ENCODE assay signal across 12 mouse cellular contexts in the genomic region with DNA sequence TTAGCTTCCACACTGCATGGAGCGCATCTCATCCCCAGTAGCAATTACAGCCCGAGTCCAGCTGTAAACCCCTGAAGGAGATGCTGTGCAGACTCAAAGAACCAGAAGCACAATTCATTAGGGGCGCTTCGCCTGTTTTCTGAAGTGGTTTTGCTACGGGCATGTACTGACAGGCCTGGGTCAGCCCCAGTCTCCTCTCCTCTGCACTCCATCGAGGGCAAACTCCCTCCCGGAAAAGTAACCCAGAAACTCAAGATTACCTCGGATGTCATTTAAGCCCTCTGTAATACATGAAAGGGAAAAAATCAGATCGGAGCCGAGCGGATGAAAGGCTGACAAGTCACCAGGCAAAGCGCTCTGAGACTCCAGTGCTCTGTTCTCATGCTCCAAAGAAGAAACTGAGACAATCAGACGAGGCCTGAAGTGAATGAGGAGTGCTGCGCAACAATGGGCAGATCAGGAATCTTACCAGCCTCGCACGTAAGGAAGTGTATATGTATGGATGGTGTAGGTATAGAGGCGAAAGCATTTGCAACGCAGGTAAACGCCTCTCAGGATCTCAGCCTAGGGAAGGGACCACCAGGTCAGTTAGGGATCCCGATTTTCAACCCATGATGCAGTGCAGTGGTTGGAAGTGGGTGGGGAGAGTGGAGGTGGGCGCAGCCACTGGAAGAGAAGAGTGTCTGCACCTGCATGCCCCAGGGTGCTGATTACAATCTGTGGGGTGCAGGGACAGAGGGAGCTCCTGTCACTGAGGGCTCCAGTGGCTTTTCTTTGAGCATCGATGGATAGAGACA.
DNase-seq lines count a peak whose midpoint lies in the region; ATAC-seq and TF ChIP-seq lines count a peak whose summit lies in the region.
"Had no signal": no experiment of that assay in that cellular context is flagged by ENCODE, and none has a peak within 500 bp of the region (broad histone marks: within the 10 kb centered on the region; RNA-seq: fewer than 3 reads in every experiment).

No protein-coding gene starts in this region.

- H3K9ac ChIP-seq in forebrain, embryonic 14.5 days (ENCODE audit: low read length), result peak overlapping the region; percentile 47; the same call in 1 of the 2 replicates
- no peak overlapping the region for H3K9ac ChIP-seq in limb, embryonic 15.5 days
- no peak overlapping the region for H3K9ac ChIP-seq in stomach, postnatal 0 days (ENCODE audit: low read length)
- H3K9ac ChIP-seq: liver, embryonic 15.5 days had no signal

- WGBS in forebrain, embryonic 14.5 days, result 23% methylated on average over 22 of the region's 22 CpGs
- 41% methylated on average over 22 of the region's 22 CpGs for WGBS in limb, embryonic 15.5 days
- 56% methylated on average over 22 of the region's 22 CpGs for WGBS in stomach, postnatal 0 days

- H3K9me3 ChIP-seq in forebrain, embryonic 14.5 days (replicated peaks; ENCODE audit: control insufficient read depth, low read length), result no peaks in the 10 kb centered on the region
- H3K9me3 ChIP-seq in limb, embryonic 15.5 days, result no peaks in the 10 kb centered on the region
- H3K9me3 ChIP-seq in stomach, postnatal 0 days (ENCODE audit: control insufficient read depth, low read length), result no peaks in the 10 kb centered on the region
- H3K9me3 ChIP-seq: liver, embryonic 15.5 days had no signal

- no peaks in the 10 kb centered on the region for H3K36me3 ChIP-seq in forebrain, embryonic 14.5 days (ENCODE audit: control insufficient read depth, insufficient read depth, low read length)
- no peaks in the 10 kb centered on the region for H3K36me3 ChIP-seq in limb, embryonic 15.5 days
- H3K36me3 ChIP-seq in stomach, postnatal 0 days (ENCODE audit: control insufficient read depth, insufficient read depth, low read length), result no peaks in the 10 kb centered on the region
- H3K36me3 ChIP-seq: liver, embryonic 15.5 days had no signal

- no peak overlapping the region for H3K4me3 ChIP-seq in forebrain, embryonic 14.5 days (ENCODE audit: low read depth, low read length)
- no peak overlapping the region for H3K4me3 ChIP-seq in limb, embryonic 15.5 days
- H3K4me3 ChIP-seq in stomach, postnatal 0 days (ENCODE audit: low read depth, low read length), result no peak overlapping the region
- H3K4me3 ChIP-seq: liver, embryonic 15.5 days had no signal

- intact Hi-C loops in left cerebral cortex, postnatal 36 days (cut with DNase I), result no loop called here
- intact Hi-C loops in left cerebral cortex, postnatal 10 days (cut with DNase I), result no loop called here

- H3K27me3 ChIP-seq in forebrain, embryonic 14.5 days (replicated peaks; ENCODE audit: control insufficient read depth, insufficient read depth, low read length), result no peaks in the 10 kb centered on the region; the same call in 1 of the 2 replicates
- H3K27me3 ChIP-seq in limb, embryonic 15.5 days, result no peaks in the 10 kb centered on the region
- no peaks in the 10 kb centered on the region for H3K27me3 ChIP-seq in stomach, postnatal 0 days (ENCODE audit: control insufficient read depth, insufficient read depth, low read length)
- H3K27me3 ChIP-seq: liver, embryonic 15.5 days had no signal

- peak overlapping the region; percentile 44; the same call in 1 of the 2 replicates for H3K27ac ChIP-seq in forebrain, embryonic 14.5 days (ENCODE audit: low read depth, low read length)
- no peak overlapping the region for H3K27ac ChIP-seq in limb, embryonic 15.5 days
- no peak overlapping the region for H3K27ac ChIP-seq in stomach, postnatal 0 days (replicated peaks)
- H3K27ac ChIP-seq: liver, embryonic 15.5 days had no signal

- 0 out of 2 replicates have a peak, but pooled peaks have one; percentile 2 for ATAC-seq in forebrain, embryonic 14.5 days
- no peak for ATAC-seq in limb, embryonic 15.5 days (ENCODE audit: insufficient number of reproducible peaks, low FRiP score, low TSS enrichment, low read depth)
- no peak for ATAC-seq in stomach, postnatal 0 days (ENCODE audit: low FRiP score, low TSS enrichment)

- no peak for TF ChIP-seq EP300 in stomach, postnatal 0 days (optimal IDR thresholded peaks at IDR 0.05)

- H3K4me1 ChIP-seq in forebrain, embryonic 14.5 days (ENCODE audit: control insufficient read depth, insufficient read depth, low read length), result peaks cover 25% of the 10 kb centered on the region
- peaks cover 12% of the 10 kb centered on the region; the same call in 1 of the 2 replicates for H3K4me1 ChIP-seq in limb, embryonic 15.5 days
- no peaks in the 10 kb centered on the region for H3K4me1 ChIP-seq in stomach, postnatal 0 days (replicated peaks; ENCODE audit: control insufficient read depth, insufficient read depth)
- H3K4me1 ChIP-seq: liver, embryonic 15.5 days had no signal

- TF ChIP-seq CTCF in stomach, postnatal 0 days (IDR thresholded peaks at IDR 0.05; ENCODE audit: low read depth), result no peak

- DNase-seq in left cerebral cortex, postnatal 36 days (ENCODE audit: low spot score in 2 of 2), result peak; percentile 8 to 11
- no peak for DNase-seq in left cerebral cortex, postnatal 10 days (ENCODE audit: extremely low spot score in 1 of 2, low spot score in 2 of 2)
- peak; percentile 49 for DNase-seq in forebrain, embryonic 14.5 days (ENCODE audit: low spot score)
- DNase-seq in stomach, postnatal 0 days (ENCODE audit: low spot score), result no peak
- no peak for DNase-seq in natural killer cell, adult 2 months (ENCODE audit: low spot score in 2 of 2)
- DNase-seq in right cerebral cortex, adult 2 months (ENCODE audit: low spot score in 2 of 2), result no peak
- no peak for DNase-seq in layer of hippocampus, postnatal 14 days (ENCODE audit: low spot score in 2 of 2)
- DNase-seq: adrenal gland, adult 8-10 months; cerebellum, postnatal 14 days; kidney, postnatal 25 days had no signal

- peak overlapping the region; percentile 39 for H3K4me2 ChIP-seq in forebrain, embryonic 14.5 days (ENCODE audit: low read length)
- H3K4me2 ChIP-seq in limb, embryonic 15.5 days, result peak overlapping the region; percentile 12; the same call in 1 of the 2 replicates
- H3K4me2 ChIP-seq in stomach, postnatal 0 days (replicated peaks; ENCODE audit: low read depth), result 0 out of 2 replicates have a peak overlapping the region, but pooled peaks have one; percentile 5
- H3K4me2 ChIP-seq: liver, embryonic 15.5 days had no signal

Comparison
In these comparisons a context has a peak if more than half of its experiments do, and no peak if none do; other contexts are left out.
1. DNase-seq: peak in left cerebral cortex, postnatal 36 days (2 of 2) and forebrain, embryonic 14.5 days (single experiment); none in left cerebral cortex, postnatal 10 days (0 of 2), stomach, postnatal 0 days (single experiment), natural killer cell, adult 2 months (0 of 2), right cerebral cortex, adult 2 months (0 of 2) and layer of hippocampus, postnatal 14 days (0 of 2).
2. Peak in every context shown above with its lines, with median percentiles within 50 percentile points of each other: H3K4me2 ChIP-seq.